Mouse (Mus musculus): ENCODE results near the gene Cttn.

GRCm38 (mm10) chr7:144420552-144420951, 50.3 kb downstream of the Cttn start:
- TF ChIP-seq CTCF (IDR thresholded peaks at IDR 0.05; ENCODE audit: borderline replicate concordance, extremely low read depth, insufficient read depth, insufficient read length) (no peak), POLR2A (IDR thresholded peaks at IDR 0.05; ENCODE audit: borderline replicate concordance, extremely low read depth, insufficient read depth, insufficient read length, poor library complexity, severe bottlenecking) (no peak)
